ENCODE assay signal across 19 mouse cellular contexts in the genomic region with DNA sequence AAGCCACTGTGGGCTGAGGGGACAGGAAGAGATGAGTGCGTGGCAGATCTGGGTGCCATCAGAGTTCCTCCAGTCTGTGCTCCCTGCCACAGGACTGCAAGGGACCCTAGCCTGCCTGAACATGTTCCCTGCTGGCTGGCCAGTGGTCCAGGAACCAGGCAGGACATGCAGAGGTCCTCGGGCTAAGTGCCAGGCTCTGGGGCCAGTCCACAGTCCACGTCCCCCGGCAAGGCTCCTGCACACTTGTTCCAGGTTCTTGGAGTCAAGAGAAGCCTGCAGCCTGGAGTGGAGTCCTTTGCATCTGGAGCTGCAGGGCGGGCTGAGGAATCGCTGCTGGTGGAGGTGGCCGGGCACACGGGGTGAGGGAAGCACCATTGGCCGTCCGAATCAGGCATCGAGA.
"Had no signal": no experiment of that assay in that cellular context is flagged by ENCODE, and none has a peak within 500 bp of the region (broad histone marks: within the 10 kb centered on the region; RNA-seq: fewer than 3 reads in every experiment).

No protein-coding gene starts in this region.

- H3K36me3 ChIP-seq: limb, embryonic 12.5 days; limb, embryonic 15.5 days; midbrain, embryonic 12.5 days; midbrain, embryonic 15.5 days; neural tube, embryonic 12.5 days; neural tube, embryonic 15.5 days; stomach, embryonic 15.5 days had no signal

- ATAC-seq: liver, postnatal 0 days; lung, postnatal 0 days; midbrain, embryonic 15.5 days had no signal

- H3K4me1 ChIP-seq: limb, embryonic 12.5 days; limb, embryonic 15.5 days; midbrain, embryonic 12.5 days; midbrain, embryonic 15.5 days; neural tube, embryonic 12.5 days; neural tube, embryonic 15.5 days; stomach, embryonic 15.5 days had no signal

- H3K27ac ChIP-seq: kidney, postnatal 0 days; limb, embryonic 12.5 days; limb, embryonic 15.5 days; liver, embryonic 14.5 days; macrophage; midbrain, embryonic 12.5 days; midbrain, embryonic 15.5 days; neural tube, embryonic 12.5 days; neural tube, embryonic 15.5 days; stomach, embryonic 15.5 days had no signal

- DNase-seq: left cerebral cortex, postnatal 4 days; liver, postnatal 0 days; lung, embryonic 14.5 days; right cerebral cortex, adult 18-20 months; right cerebral cortex, postnatal 14 days; spleen, adult 18-20 months; thymus, postnatal 25 days had no signal

- H3K4me2 ChIP-seq: limb, embryonic 12.5 days; limb, embryonic 15.5 days; liver, embryonic 11.5 days; lung, embryonic 14.5 days; midbrain, embryonic 12.5 days; midbrain, embryonic 15.5 days; neural tube, embryonic 12.5 days; neural tube, embryonic 15.5 days; stomach, embryonic 15.5 days had no signal

- H3K9me3 ChIP-seq: limb, embryonic 12.5 days; limb, embryonic 15.5 days; midbrain, embryonic 12.5 days; midbrain, embryonic 15.5 days; neural tube, embryonic 12.5 days; neural tube, embryonic 15.5 days; stomach, embryonic 15.5 days had no signal

- H3K4me3 ChIP-seq: limb, embryonic 12.5 days; limb, embryonic 15.5 days; midbrain, embryonic 12.5 days; midbrain, embryonic 15.5 days; neural tube, embryonic 12.5 days; neural tube, embryonic 15.5 days; stomach, embryonic 15.5 days had no signal

- H3K9ac ChIP-seq: limb, embryonic 12.5 days; limb, embryonic 15.5 days; liver, embryonic 14.5 days; liver, postnatal 0 days; lung, embryonic 14.5 days; midbrain, embryonic 12.5 days; midbrain, embryonic 15.5 days; neural tube, embryonic 12.5 days; neural tube, embryonic 15.5 days; stomach, embryonic 15.5 days had no signal

- H3K27me3 ChIP-seq: limb, embryonic 12.5 days; limb, embryonic 15.5 days; midbrain, embryonic 12.5 days; midbrain, embryonic 15.5 days; neural tube, embryonic 12.5 days; neural tube, embryonic 15.5 days; stomach, embryonic 15.5 days had no signal
